Mouse (Mus musculus): Measurements from ENCODE around the gene Mael. TPM values are rescaled to one million over a fixed set of nuclear protein-coding genes. Genes with fewer than 3 reads are reported as not detected.

Gene Mael
- total RNA-seq, 2 experiments from 2014 or later = not detected

DNA sequence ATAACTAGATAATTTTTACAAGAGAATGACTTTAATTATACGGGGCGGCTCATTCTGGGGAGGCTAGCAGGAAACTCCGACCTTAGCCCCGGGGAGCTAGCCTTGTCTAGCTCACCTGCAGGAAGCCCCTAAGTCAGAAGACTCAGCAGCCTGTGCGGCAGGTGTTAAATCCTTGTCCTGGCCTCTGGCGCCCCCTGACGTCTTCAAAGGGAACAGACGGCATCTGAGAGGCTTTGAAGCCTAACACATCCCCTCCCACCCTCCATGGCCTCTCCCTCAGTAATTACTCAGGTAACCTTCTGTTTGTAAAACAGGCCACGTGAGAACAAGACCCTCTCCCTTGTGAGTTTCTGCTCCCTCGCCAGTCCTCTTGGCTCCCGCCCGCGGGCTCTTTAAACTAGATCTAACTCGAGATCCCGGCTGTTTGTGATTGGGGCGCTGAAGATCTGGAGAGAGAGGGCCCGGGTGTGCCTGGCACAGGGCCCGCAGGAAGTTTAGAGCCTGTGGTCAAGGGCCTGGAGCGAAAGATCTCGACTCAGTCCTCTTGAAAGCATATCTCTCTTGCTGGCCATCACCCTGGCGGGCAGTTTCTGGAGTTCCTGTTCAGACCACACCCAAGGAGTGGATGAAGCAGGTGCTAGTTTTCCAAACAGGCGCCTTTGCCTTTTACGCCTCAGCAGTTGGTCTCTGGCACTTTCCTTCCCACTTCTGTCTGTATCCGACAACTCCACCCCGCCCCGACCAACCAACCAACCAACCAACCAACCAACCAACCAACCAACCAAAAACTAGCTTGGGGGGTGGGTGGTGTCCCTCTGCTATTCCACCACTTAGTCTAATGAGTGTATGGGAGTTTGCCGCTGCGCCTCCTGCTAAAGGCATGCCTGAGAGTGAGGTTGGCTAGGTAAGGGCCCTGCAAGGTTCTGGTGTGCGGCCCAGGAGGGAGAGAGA is 84.1 kb downstream of the Mael start:
- DNase-seq = peak; percentile 63 to 91

- peak; percentile 73 to 95 for DNase-seq
Measured at GRCm38 (mm10) chr1:166153351-166154120, 85.0 kb downstream of the Mael start.

- no peak for DNase-seq
Measured at GRCm38 (mm10) chr1:166152034-166152433, 86.5 kb downstream of the Mael start.

- no peak for DNase-seq
Measured at GRCm38 (mm10) chr1:166151341-166151740, 87.2 kb downstream of the Mael start.

Other genes starting within 250 kb of the Mael start
- 10 to 100 TPM in 1 of 2 experiments, 1 to 10 TPM in 1; 6.0 to 11.4 TPM for gene Pou2f1, start 236.1 kb downstream of the Mael start, total RNA-seq (2021)
- 10 to 100 TPM; 34.7 to 40.0 TPM for gene Dusp27, start 110.8 kb downstream of the Mael start, total RNA-seq (2021)
- not detected for gene Gpa33, start 108.5 kb downstream of the Mael start, total RNA-seq (2021)
- 1 to 10 TPM; 2.2 to 3.8 TPM for gene Ildr2, start 15.4 kb upstream of the Mael start, total RNA-seq (2021)
- gene Tada1, start 140.3 kb upstream of the Mael start, total RNA-seq (2021) = 1 to 10 TPM; 8.5 to 8.8 TPM
- 10 to 100 TPM; 13.8 to 14.1 TPM for gene Pogk, start 171.1 kb upstream of the Mael start, total RNA-seq (2021)